Mouse (Mus musculus): ENCODE data around the gene Kcng4. TPM values are rescaled to one million over a fixed set of nuclear protein-coding genes. Genes with fewer than 3 reads are reported as not detected.

The Kcng4 gene
- total RNA-seq, 2 experiments from 2014 or later, result 3.4 to 4.6 TPM

Other genes with a start within 250 kb of the Kcng4 start
- gene Mlycd, start 240.8 kb downstream of the Kcng4 start, total RNA-seq (2021), result 10 to 100 TPM; 28.7 to 30.0 TPM
- under 1 TPM; 0.42 to 0.49 TPM for gene Osgin1, start 201.6 kb downstream of the Kcng4 start, total RNA-seq (2021)
- 100 to 1,000 TPM; 101 to 115 TPM for gene Necab2, start 189.0 kb downstream of the Kcng4 start, total RNA-seq (2021)
- gene Slc38a8, start 134.0 kb downstream of the Kcng4 start, total RNA-seq (2021), result under 1 TPM; 0.23 to 0.44 TPM
- gene Mbtps1, start 76.9 kb downstream of the Kcng4 start, total RNA-seq (2021), result 10 to 100 TPM; 69.2 to 78.8 TPM
- gene Hsdl1, start 60.5 kb downstream of the Kcng4 start, total RNA-seq (2021), result 10 to 100 TPM; 42.8 to 46.7 TPM
- gene Dnaaf1, start 60.4 kb downstream of the Kcng4 start, total RNA-seq (2021), result under 1 TPM; 0.12 to 0.22 TPM
- 10 to 100 TPM; 10.5 to 11.1 TPM for gene Taf1c, start 30.5 kb downstream of the Kcng4 start, total RNA-seq (2021)
- gene Adad2, start 22.9 kb downstream of the Kcng4 start, total RNA-seq (2021), result under 1 TPM in 1 of 2 experiments, not detected in 1; 0.39 TPM
- 1 to 10 TPM; 6.6 to 8.4 TPM for gene Wfdc1, start 30.7 kb upstream of the Kcng4 start, total RNA-seq (2021)
- 1 to 10 TPM; 1.8 to 1.9 TPM for gene Atp2c2, start 64.3 kb upstream of the Kcng4 start, total RNA-seq (2021)
- 10 to 100 TPM; 14.1 to 17.0 TPM for gene Tldc1, start 142.7 kb upstream of the Kcng4 start, total RNA-seq (2021)
- gene Cotl1, start 204.9 kb upstream of the Kcng4 start, total RNA-seq (2021), result 100 to 1,000 TPM; 121 to 140 TPM
- gene Klhl36, start 226.6 kb upstream of the Kcng4 start, total RNA-seq (2021), result 1 to 10 TPM; 8.0 to 8.5 TPM